Mouse (Mus musculus) liver, adult 2 months (tissue): Measurements from ENCODE around the gene Gm1110.

Experiments
- CTCF ChIP-seq: fragments of 200-500 bp; IDR thresholded peaks from 2 replicates; pipeline ENCODE4 v1.5.1; 2011; ENCODE audit warnings: low read depth, low read length, control low read depth
- POLR2A ChIP-seq: fragments of 200-500 bp; IDR thresholded peaks from 2 replicates; pipeline ENCODE4 v1.6.1; 2011; ENCODE audit warnings: low read length, control low read depth; ENCODE audit not compliant: insufficient read depth; ENCODE audit errors: extremely low read depth

- TF ChIP-seq POLR2A (no peak), CTCF (no peak)
These were observed 24.9 kb upstream of the Gm1110 start for GRCm38 (mm10) chr9:26947790-26948189.
